Comparison of ENCODE assay signal across 17 mouse cellular contexts in genomic region chr2:102905604-102906003, GRCm38 (mm10). TPM values are rescaled to one million over a fixed set of nuclear protein-coding genes. Genes with fewer than 3 reads are reported as not detected.
A peak's percentile ranks its signal among the peaks of the same experiment; 100 is the strongest.
DNase-seq lines count a peak whose midpoint lies in the region; ATAC-seq and TF ChIP-seq lines count a peak whose summit lies in the region.
"Had no signal": no experiment of that assay in that cellular context is flagged by ENCODE, and none has a peak within 500 bp of the region (broad histone marks: within the 10 kb centered on the region; RNA-seq: fewer than 3 reads in every experiment).

No protein-coding gene starts in this region.

- no peak overlapping the region for H3ac ChIP-seq in myocyte (ENCODE audit: control insufficient read depth, insufficient read length)

- H3K79me2 ChIP-seq in myocyte (ENCODE audit: control insufficient read depth, insufficient read depth) = peaks cover 7% of the 10 kb centered on the region

- H3K4me3 ChIP-seq in heart, embryonic 13.5 days = no peak overlapping the region
- no peak overlapping the region for H3K4me3 ChIP-seq in heart, embryonic 11.5 days (ENCODE audit: low read depth, low read length)
- H3K4me3 ChIP-seq in midbrain, embryonic 14.5 days (replicated peaks; ENCODE audit: low read depth, low read length) = no peak overlapping the region
- no peak overlapping the region for H3K4me3 ChIP-seq in midbrain, embryonic 13.5 days (replicated peaks)
- H3K4me3 ChIP-seq in myocyte = no peak overlapping the region
- H3K4me3 ChIP-seq: forebrain, embryonic 12.5 days; hindbrain, embryonic 15.5 days had no signal

- 34% methylated on average over 3 of the region's 3 CpGs for WGBS in heart, embryonic 13.5 days
- WGBS in heart, embryonic 11.5 days (ENCODE audit: insufficient replicate concordance) = 52% methylated on average over 3 of the region's 3 CpGs
- WGBS in midbrain, embryonic 14.5 days = 82% methylated on average over 3 of the region's 3 CpGs
- WGBS in midbrain, embryonic 13.5 days = 80% methylated on average over 3 of the region's 3 CpGs

- H3K4me1 ChIP-seq in heart, embryonic 13.5 days = peaks cover 31% of the 10 kb centered on the region
- H3K4me1 ChIP-seq in heart, embryonic 11.5 days (ENCODE audit: control insufficient read depth, insufficient read depth, low read length) = peaks cover 10% of the 10 kb centered on the region
- H3K4me1 ChIP-seq in midbrain, embryonic 14.5 days (ENCODE audit: control insufficient read depth, insufficient read depth, low read length) = no peaks in the 10 kb centered on the region
- H3K4me1 ChIP-seq in midbrain, embryonic 13.5 days (replicated peaks) = peaks cover 11% of the 10 kb centered on the region

- H3K27ac ChIP-seq in heart, embryonic 13.5 days (replicated peaks) = peak overlapping the region; percentile 63
- no peak overlapping the region for H3K27ac ChIP-seq in heart, embryonic 11.5 days (ENCODE audit: low read depth, low read length)
- H3K27ac ChIP-seq in midbrain, embryonic 14.5 days (replicated peaks; ENCODE audit: low read depth, low read length) = no peak overlapping the region
- H3K27ac ChIP-seq in midbrain, embryonic 13.5 days = no peak overlapping the region
- H3K27ac ChIP-seq: forebrain, embryonic 12.5 days; hindbrain, embryonic 15.5 days had no signal

- DNase-seq in adrenal gland, postnatal 14 days = peak; percentile 26
- DNase-seq in adrenal gland, postnatal 10 days = no peak
- DNase-seq in midbrain, embryonic 14.5 days = peak; percentile 41
- DNase-seq in kidney, adult 18-20 months = no peak
- DNase-seq: cerebellum, adult 2 months; cerebellum, postnatal 10 days; forebrain, postnatal 0 days; gastrocnemius, postnatal 14 days; heart, postnatal 36 days had no signal

- H3K9me3 ChIP-seq in heart, embryonic 13.5 days = no peaks in the 10 kb centered on the region
- H3K9me3 ChIP-seq in heart, embryonic 11.5 days (replicated peaks; ENCODE audit: control insufficient read depth, low read length) = no peaks in the 10 kb centered on the region
- H3K9me3 ChIP-seq in midbrain, embryonic 14.5 days (ENCODE audit: control insufficient read depth, low read length) = no peaks in the 10 kb centered on the region
- no peaks in the 10 kb centered on the region for H3K9me3 ChIP-seq in midbrain, embryonic 13.5 days
- H3K9me3 ChIP-seq: forebrain, embryonic 12.5 days; hindbrain, embryonic 15.5 days had no signal

- no peak for TF ChIP-seq POLR2A in myocyte (IDR thresholded peaks at IDR 0.05; ENCODE audit: insufficient read length, low read depth)

- H3K27me3 ChIP-seq in heart, embryonic 13.5 days (replicated peaks) = no peaks in the 10 kb centered on the region; the same call in 1 of the 2 replicates
- no peaks in the 10 kb centered on the region for H3K27me3 ChIP-seq in heart, embryonic 11.5 days (ENCODE audit: control insufficient read depth, insufficient read depth, low read length)
- H3K27me3 ChIP-seq in midbrain, embryonic 14.5 days (ENCODE audit: control insufficient read depth, insufficient read depth, low read length) = peaks cover 3% of the 10 kb centered on the region; the same call in 1 of the 2 replicates
- peaks cover 11% of the 10 kb centered on the region for H3K27me3 ChIP-seq in midbrain, embryonic 13.5 days
- no peaks in the 10 kb centered on the region for H3K27me3 ChIP-seq in myocyte (ENCODE audit: control insufficient read depth, insufficient read depth, insufficient read length)
- H3K27me3 ChIP-seq: CH12.LX had no signal

- H3K36me3 ChIP-seq in heart, embryonic 13.5 days = no peaks in the 10 kb centered on the region
- H3K36me3 ChIP-seq in heart, embryonic 11.5 days (ENCODE audit: control insufficient read depth, insufficient read depth, low read length) = no peaks in the 10 kb centered on the region
- H3K36me3 ChIP-seq in midbrain, embryonic 14.5 days (ENCODE audit: control insufficient read depth, insufficient read depth, low read length) = no peaks in the 10 kb centered on the region
- H3K36me3 ChIP-seq in midbrain, embryonic 13.5 days = no peaks in the 10 kb centered on the region
- H3K36me3 ChIP-seq in myocyte (ENCODE audit: control insufficient read depth, insufficient read depth) = no peaks in the 10 kb centered on the region
- H3K36me3 ChIP-seq: forebrain, embryonic 12.5 days; hindbrain, embryonic 15.5 days had no signal

- no peak for ATAC-seq in heart, embryonic 13.5 days (ENCODE audit: extremely low read depth, insufficient number of reproducible peaks, low FRiP score, low TSS enrichment)
- no peak for ATAC-seq in heart, embryonic 11.5 days (replicated peaks; ENCODE audit: insufficient number of reproducible peaks, low FRiP score, low TSS enrichment)
- no peak for ATAC-seq in midbrain, embryonic 14.5 days (ENCODE audit: low FRiP score, low TSS enrichment)
- ATAC-seq in midbrain, embryonic 13.5 days = no peak
- ATAC-seq: forebrain, postnatal 0 days; intestine, embryonic 16.5 days had no signal

- H3K4me2 ChIP-seq in heart, embryonic 13.5 days = peak overlapping the region; percentile 45
- no peak overlapping the region for H3K4me2 ChIP-seq in heart, embryonic 11.5 days
- no peak overlapping the region for H3K4me2 ChIP-seq in midbrain, embryonic 14.5 days (ENCODE audit: low read length)
- no peak overlapping the region for H3K4me2 ChIP-seq in midbrain, embryonic 13.5 days (replicated peaks)
- peak overlapping the region; percentile 58 for H3K4me2 ChIP-seq in myocyte (ENCODE audit: low read depth)
- H3K4me2 ChIP-seq: forebrain, embryonic 12.5 days; hindbrain, embryonic 15.5 days had no signal

- no peak overlapping the region for H3K9ac ChIP-seq in heart, embryonic 13.5 days
- no peak overlapping the region for H3K9ac ChIP-seq in heart, embryonic 11.5 days (ENCODE audit: low read depth, low read length)
- H3K9ac ChIP-seq in midbrain, embryonic 14.5 days (replicated peaks; ENCODE audit: low read length) = no peak overlapping the region
- H3K9ac ChIP-seq in midbrain, embryonic 13.5 days (replicated peaks) = no peak overlapping the region
- H3K9ac ChIP-seq: forebrain, embryonic 12.5 days; forebrain, postnatal 0 days; hindbrain, embryonic 15.5 days had no signal

TF ChIP-seq in myocyte, 11 proteins besides CTCF, POLR2A, EP300 and RAD21:
- TF ChIP-seq TCF3 (IDR thresholded peaks at IDR 0.05; ENCODE audit: insufficient read length, low read depth) (no peak), SRF (IDR thresholded peaks at IDR 0.05; ENCODE audit: control insufficient read depth, insufficient read length, low read depth) (no peak), POLR2AphosphoS2 (IDR thresholded peaks at IDR 0.05; ENCODE audit: insufficient read length, low read depth) (no peak), MAX (IDR thresholded peaks at IDR 0.05; ENCODE audit: low read depth) (no peak), TCF12 (IDR thresholded peaks at IDR 0.05; ENCODE audit: insufficient read depth, poor library complexity, severe bottlenecking) (no peak), MYOG (IDR thresholded peaks at IDR 0.05; ENCODE audit: control insufficient read depth in 1 of 3, insufficient read depth in 1 of 3, insufficient read length in 2 of 3, low read depth in 2 of 3) (no peak), CEBPB (IDR thresholded peaks at IDR 0.05; ENCODE audit: insufficient read depth, poor library complexity, severe bottlenecking) (no peak), REST (IDR thresholded peaks at IDR 0.05; ENCODE audit: insufficient read depth, insufficient read length) (no peak), USF1 (IDR thresholded peaks at IDR 0.05; ENCODE audit: low read depth) (no peak), E2F4 (IDR thresholded peaks at IDR 0.05; ENCODE audit: insufficient read depth) (no peak), MYOD1 (IDR thresholded peaks at IDR 0.05; ENCODE audit: control insufficient read depth in 1 of 3, insufficient read length in 2 of 3, low read depth in 2 of 3) (no peak)
TF ChIP-seq in myocyte: peak in this region for 0.

RNA-seq across cellular contexts. Expression of gene Cd44, which starts 4.1 kb away (rescaled TPM):
- 54.6 and 84.8 TPM in 2 replicates for total RNA-seq in adrenal gland, postnatal 14 days (2021)
- 10 to 100 TPM; 33.5 to 43.3 TPM for total RNA-seq in adrenal gland, postnatal 10 days (2021)
- 19.7 and 23.2 TPM in 2 replicates for polyA plus RNA-seq in heart, embryonic 13.5 days (2015; fragmentation: Nextera tagmentation; extraction: Ambion mirVana)
- 24.8 and 28.8 TPM in 2 replicates for polyA plus RNA-seq in heart, embryonic 11.5 days (2014; fragmentation: Nextera tagmentation; extraction: Ambion mirVana)
- polyA plus RNA-seq in midbrain, embryonic 14.5 days (2014; fragmentation: Nextera tagmentation; extraction: Ambion mirVana) = 2.3 and 3.1 TPM in 2 replicates
- 1.5 and 2.1 TPM in 2 replicates for polyA plus RNA-seq in midbrain, embryonic 13.5 days (2015; fragmentation: Nextera tagmentation; extraction: Ambion mirVana)
- polyA plus RNA-seq in myocyte (2012; fragmentation: generic; extraction: Trizol) = 77.1 TPM

Comparison
In these comparisons a context has a peak if more than half of its experiments do, and no peak if none do; other contexts are left out.
1. DNase-seq: peak in adrenal gland, postnatal 14 days (single experiment) and midbrain, embryonic 14.5 days (single experiment); none in adrenal gland, postnatal 10 days (single experiment) and kidney, adult 18-20 months (single experiment).
2. H3K4me2 ChIP-seq: peak in heart, embryonic 13.5 days (single experiment) and myocyte (single experiment); none in heart, embryonic 11.5 days (single experiment), midbrain, embryonic 14.5 days (single experiment) and midbrain, embryonic 13.5 days (single experiment).